Mouse (Mus musculus) hindbrain, postnatal 0 days (tissue): ENCODE results near the gene Rnaset2b. TPM values are rescaled to one million over a fixed set of nuclear protein-coding genes. Genes with fewer than 3 reads are reported as not detected.
A peak's percentile ranks its signal among the peaks of the same experiment; 100 is the strongest.
"Not testable (repeated sequence)": the region's sequence is repeated elsewhere in the genome, so short reads cannot be mapped to it uniquely, and the experiment has no call there.

ENCODE experiments used
- ATAC-seq: fragments of 200-750 bp; cut with Nextera tagmentation; 2 replicates; pipeline ENCODE4 v1.8.0; 2017; ENCODE audit warnings: mild to moderate bottlenecking, moderate TSS enrichment, moderate library complexity
- DNase-seq: peaks from one replicate; pipeline ENCODE4 v3.0.0-alpha.2; 2015; ENCODE audit warnings: low spot score
- H3K27ac ChIP-seq: fragments of 300-500 bp; sonication (generic); 2 replicates; pipeline ENCODE4 v1.5.1; 2014; ENCODE audit warnings: mild to moderate bottlenecking
- H3K27me3 ChIP-seq: fragments of 300-500 bp; sonication (generic); 2 replicates; pipeline ENCODE4 v1.6.1; 2014; ENCODE audit warnings: low read length, mixed read lengths; ENCODE audit not compliant: insufficient read depth
- H3K36me3 ChIP-seq: fragments of 300-500 bp; sonication (generic); 2 replicates; pipeline ENCODE4 v1.6.1; 2014; ENCODE audit warnings: low read length, mixed read lengths; ENCODE audit not compliant: insufficient read depth
- H3K4me1 ChIP-seq: fragments of 300-500 bp; sonication (generic); 2 replicates; pipeline ENCODE4 v1.6.1; 2014; ENCODE audit warnings: antibody characterized with exemption, low read length, mixed read lengths; ENCODE audit not compliant: insufficient read depth
- H3K4me2 ChIP-seq: fragments of 300-500 bp; sonication (generic); 2 replicates; pipeline ENCODE4 v1.6.1; 2014; ENCODE audit warnings: low read depth, mild to moderate bottlenecking, low read length, moderate library complexity, mixed read lengths
- H3K4me3 ChIP-seq: fragments of 300-500 bp; sonication (generic); 2 replicates; pipeline ENCODE4 v1.5.1; 2014; ENCODE audit warnings: low read length
- H3K9ac ChIP-seq: fragments of 300-500 bp; sonication (generic); replicated peaks from 2 replicates; pipeline ENCODE4 v1.6.1; 2014; ENCODE audit warnings: mild to moderate bottlenecking, low read length, moderate library complexity, mixed read lengths
- H3K9me3 ChIP-seq: fragments of 300-500 bp; sonication (generic); 2 replicates; pipeline ENCODE4 v1.6.1; 2016; ENCODE audit warnings: low read length, mixed read lengths
- WGBS: fragments of 180-500 bp; shearing (Covaris S2); extraction: QIAGEN DNeasy Blood & Tissue Kit; methylation state at CpG from one replicate; pipeline ENCODE4 v1.1.7; 2014; 5-methylcytosine and 5-hydroxymethylcytosine counted together
- polyA plus RNA-seq: library from polyadenylated mRNA; unstranded; fragments of >200 nt; fragmentation: Nextera tagmentation; extraction: Ambion mirVana; gene quantifications from 2 replicates; pipeline ENCODE4 v1.2.1, GENCODE M21; 2015
- total RNA-seq: library from RNA; depleted of rRNA; stranded (reverse); fragments of >200 nt; gene quantifications from 2 replicates; pipeline ENCODE4 v1.2.3, GENCODE M21; 2014

Gene Rnaset2b
- total and polyA plus RNA-seq, 2 experiments from 2014 or later, result 24.9 to 150 TPM

DNA sequence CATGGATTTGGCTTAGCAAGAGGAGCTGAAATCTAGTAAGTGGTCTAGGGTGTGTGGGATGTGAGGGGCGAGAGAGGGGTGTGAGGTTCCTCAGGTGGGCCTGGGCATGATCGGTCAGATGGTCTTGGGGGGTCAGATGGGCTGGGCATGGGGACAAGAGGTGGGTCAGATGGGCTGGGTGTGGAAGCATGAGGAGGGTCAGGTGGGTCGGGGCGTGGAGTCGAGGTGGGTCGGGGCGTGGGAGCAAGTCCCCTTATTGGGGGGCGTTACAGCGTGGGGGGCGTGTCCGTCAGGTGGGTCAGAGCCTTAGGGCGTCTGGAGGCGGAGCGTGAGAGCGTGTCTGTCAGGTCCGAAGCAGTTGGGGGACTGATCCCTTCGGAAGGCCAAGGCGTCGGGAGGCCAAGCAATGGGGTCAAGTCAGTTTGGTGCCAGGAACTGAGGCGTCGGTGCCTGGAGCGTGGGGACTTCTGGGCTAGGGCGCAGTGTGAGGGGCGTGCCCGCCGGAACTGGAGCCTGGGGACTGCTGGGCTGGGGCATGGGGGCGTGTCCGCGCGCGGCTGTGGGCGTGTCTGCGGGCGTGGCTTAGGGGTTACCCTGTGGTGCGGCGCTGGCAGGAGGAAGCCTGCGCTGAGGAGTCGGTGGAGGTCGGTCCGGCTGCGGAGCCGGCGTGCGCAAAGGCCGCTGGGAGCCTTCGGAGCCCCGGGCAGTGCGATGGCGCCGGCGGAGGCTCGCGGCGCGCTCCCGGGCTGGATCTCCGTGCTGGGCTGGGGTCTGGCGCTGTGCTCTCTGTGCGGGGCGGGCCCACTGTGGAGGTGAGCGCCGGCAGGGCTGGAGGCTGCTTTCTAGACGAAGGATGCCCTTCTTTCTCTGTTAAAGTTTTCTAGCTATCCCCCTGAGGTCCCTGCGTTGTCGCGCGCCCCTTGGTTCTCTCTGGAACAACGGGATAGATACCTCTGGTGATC lies 8.1 kb downstream of the Rnaset2b start, which contains the start of gene Gm49721:
Gene Gm49721, plus strand, starts transcription at position 618 of the 962 bp plus-strand sequence.
- H3K27ac ChIP-seq, H3K4me1 ChIP-seq, H3K9ac ChIP-seq, H3K36me3 ChIP-seq, H3K9me3 ChIP-seq, H3K27me3 ChIP-seq: not testable (repeated sequence)
- Histone ChIP-seq H3K4me2 (peak within 1 kb of the TSS; percentile 55; the same call in 1 of the 2 replicates), H3K4me3 (peak within 1 kb of the TSS; percentile 45)
- DNase-seq (peak; percentile 9), ATAC-seq (peak; percentile 97)
- WGBS, result 3% methylated on average over 35 of the region's 68 CpGs

DNA sequence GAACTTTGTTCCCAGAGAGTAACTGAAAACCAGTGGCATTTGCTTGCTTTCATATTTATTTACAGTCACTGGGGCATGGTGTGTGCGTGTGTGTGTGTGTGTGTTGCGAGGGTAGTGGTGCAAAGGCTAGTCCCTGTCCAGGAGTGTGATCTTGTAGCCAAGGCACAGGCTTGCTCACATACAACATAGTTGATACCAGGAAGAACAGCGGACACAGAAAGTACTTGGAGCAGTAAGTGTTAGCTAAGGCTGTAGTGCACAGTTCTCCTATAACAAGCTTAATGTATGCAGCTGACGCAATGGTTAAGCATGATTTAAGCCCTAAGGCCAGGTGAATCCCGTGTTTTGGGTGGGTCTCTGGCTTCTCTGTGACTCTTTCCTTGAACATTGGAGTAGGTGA lies 8.9 kb downstream of the Rnaset2b start:
- peak overlapping the region; percentile 55; the same call in 1 of the 2 replicates for H3K4me2 ChIP-seq
- 8% methylated on average over 4 of the region's 5 CpGs for WGBS
- not testable (repeated sequence) for H3K27ac ChIP-seq, H3K9ac ChIP-seq, H3K36me3 ChIP-seq, ATAC-seq, DNase-seq, H3K4me1 ChIP-seq, H3K27me3 ChIP-seq, H3K9me3 ChIP-seq
- H3K4me3 ChIP-seq, result peak overlapping the region; percentile 45

DNA sequence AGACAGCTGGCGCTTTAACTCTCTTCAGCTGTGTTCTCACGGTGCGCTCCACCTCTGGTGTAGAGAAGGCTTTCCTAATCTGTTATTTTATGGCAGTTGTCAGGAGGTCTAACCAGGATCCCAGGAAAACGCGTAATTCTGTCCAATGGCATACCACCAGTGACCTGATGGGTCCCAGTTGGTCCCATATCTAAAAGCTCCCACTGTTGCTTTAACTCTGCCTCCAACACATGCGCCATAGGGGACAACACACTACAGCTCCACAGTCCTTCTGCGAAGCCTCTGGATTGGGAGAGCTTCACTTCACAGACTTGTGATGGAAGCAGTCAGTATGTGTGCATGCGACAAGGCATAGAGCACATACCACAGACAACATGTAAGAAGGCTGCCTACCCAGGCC lies 9.7 kb downstream of the Rnaset2b start:
- not testable (repeated sequence) for H3K4me3 ChIP-seq, H3K9ac ChIP-seq, H3K4me2 ChIP-seq, ATAC-seq, H3K27ac ChIP-seq, H3K27me3 ChIP-seq, H3K9me3 ChIP-seq, H3K4me1 ChIP-seq, H3K36me3 ChIP-seq, DNase-seq
- 89% methylated on average over 5 of the region's 8 CpGs for WGBS

DNA sequence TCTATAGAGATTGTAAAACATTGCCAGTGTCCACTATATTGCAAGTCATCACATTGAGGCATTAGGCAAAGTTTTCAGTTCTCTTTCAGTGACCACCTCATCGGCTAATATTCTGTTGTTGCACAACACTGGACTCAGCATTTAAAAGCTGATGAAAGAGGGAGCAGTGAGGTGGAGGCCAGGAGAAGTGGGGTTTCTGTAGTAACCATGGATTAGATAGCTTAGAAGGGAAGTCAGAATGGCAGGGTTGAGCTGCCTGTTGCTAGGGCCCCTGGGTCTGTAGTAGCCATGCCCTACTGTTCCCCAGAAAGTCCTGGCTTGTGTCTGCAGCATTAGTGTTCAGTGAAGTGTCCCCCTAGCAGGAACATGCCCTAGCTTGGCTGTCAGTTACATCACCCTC lies 15.7 kb downstream of the Rnaset2b start:
- H3K27me3 ChIP-seq, H3K4me3 ChIP-seq, H3K9me3 ChIP-seq, H3K4me2 ChIP-seq, DNase-seq, ATAC-seq, H3K27ac ChIP-seq, H3K9ac ChIP-seq, H3K36me3 ChIP-seq, H3K4me1 ChIP-seq: not testable (repeated sequence)
- WGBS, result 92% methylated on average over 1 of the region's 1 CpGs

DNA sequence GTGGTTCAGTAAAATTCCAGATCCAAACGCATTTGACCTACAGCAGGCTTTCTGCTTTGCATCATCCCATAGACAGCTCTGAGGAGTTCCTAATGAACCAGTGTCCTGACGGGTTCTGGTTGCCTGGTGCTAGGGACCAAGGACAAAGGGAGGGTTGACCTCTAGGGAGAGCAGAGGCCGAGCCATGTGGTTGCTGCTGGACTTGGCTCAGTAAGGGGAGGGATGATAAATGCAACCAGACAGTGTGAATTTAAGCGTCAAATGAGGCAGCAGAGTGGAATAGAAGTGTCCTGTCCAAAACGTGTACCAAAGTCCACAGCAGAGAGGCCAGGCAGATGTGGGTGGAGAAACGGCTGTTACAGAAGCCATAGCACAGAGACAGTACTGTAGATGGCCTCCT lies 25.1 kb downstream of the Rnaset2b start:
- not testable (repeated sequence) for H3K4me2 ChIP-seq, H3K27me3 ChIP-seq, H3K4me1 ChIP-seq, H3K9ac ChIP-seq, H3K36me3 ChIP-seq, DNase-seq, H3K27ac ChIP-seq, H3K4me3 ChIP-seq, H3K9me3 ChIP-seq
- ATAC-seq, result peak; percentile 76
- WGBS, result no CpG with 5 or more reads among the region's 6 CpGs

DNA sequence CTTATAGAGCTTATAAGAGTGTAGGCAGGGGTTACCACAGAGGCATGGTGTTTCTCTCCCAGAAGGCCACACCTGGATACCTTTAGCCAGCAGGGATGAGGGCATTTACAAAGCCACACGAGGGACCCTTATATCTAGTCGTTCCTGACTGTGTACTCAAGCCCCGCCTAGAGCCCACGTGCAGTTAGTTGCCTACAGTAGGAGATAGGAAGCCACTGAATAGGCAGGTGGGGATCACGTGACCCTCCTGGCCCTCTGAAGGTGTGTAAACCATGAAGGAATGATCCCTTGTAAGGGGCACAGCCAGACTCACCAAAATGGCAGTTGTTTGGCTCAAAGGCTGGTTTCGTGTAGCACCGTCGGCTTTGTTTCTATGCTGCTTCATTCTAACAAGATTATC lies 26.4 kb downstream of the Rnaset2b start:
- DNase-seq, H3K4me3 ChIP-seq, H3K27ac ChIP-seq, ATAC-seq, H3K27me3 ChIP-seq, H3K9ac ChIP-seq, H3K9me3 ChIP-seq, H3K36me3 ChIP-seq, H3K4me1 ChIP-seq, H3K4me2 ChIP-seq: not testable (repeated sequence)
- WGBS, result 89% methylated on average over 8 of the region's 8 CpGs

DNA sequence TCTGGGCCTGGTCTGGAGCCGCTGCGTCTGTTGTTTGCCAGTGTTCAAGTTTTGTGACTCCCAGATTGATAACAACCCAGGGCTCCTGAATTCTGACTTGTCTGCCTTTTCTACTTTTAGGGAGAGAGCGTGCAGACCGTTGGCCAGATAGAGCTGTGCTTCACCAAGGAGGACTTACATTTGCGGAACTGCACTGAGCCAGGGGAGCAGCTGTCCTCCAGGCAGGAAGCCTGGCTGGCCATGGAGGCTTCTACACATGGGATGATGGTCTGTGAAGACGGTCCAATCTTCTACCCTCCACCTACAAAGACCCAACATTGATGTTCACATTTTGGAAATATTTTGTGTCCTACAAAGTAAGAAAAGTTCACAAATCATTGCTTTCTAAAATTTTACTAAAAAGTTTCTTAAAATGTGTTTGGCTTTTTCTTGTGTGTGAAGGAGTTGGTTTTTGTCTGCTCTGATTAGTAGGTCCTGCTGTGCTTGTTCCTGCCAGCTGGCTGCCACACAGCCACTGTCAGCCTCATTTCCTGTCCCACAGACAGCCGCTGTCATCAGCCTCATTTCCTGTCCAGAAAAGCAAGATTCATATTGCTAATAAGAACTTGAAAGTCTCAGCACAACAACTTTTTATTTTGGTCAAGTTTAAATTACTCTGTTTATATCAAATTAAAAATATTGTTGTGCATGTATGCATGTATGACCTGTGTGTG lies 27.5 kb downstream of the Rnaset2b start:
- DNase-seq, H3K27ac ChIP-seq, H3K9me3 ChIP-seq, H3K27me3 ChIP-seq, H3K4me3 ChIP-seq, H3K9ac ChIP-seq, H3K4me1 ChIP-seq, H3K36me3 ChIP-seq, H3K4me2 ChIP-seq: not testable (repeated sequence)
- peak; percentile 68; the same call in 1 of the 2 replicates for ATAC-seq
- no CpG with 5 or more reads among the region's 7 CpGs for WGBS

DNA sequence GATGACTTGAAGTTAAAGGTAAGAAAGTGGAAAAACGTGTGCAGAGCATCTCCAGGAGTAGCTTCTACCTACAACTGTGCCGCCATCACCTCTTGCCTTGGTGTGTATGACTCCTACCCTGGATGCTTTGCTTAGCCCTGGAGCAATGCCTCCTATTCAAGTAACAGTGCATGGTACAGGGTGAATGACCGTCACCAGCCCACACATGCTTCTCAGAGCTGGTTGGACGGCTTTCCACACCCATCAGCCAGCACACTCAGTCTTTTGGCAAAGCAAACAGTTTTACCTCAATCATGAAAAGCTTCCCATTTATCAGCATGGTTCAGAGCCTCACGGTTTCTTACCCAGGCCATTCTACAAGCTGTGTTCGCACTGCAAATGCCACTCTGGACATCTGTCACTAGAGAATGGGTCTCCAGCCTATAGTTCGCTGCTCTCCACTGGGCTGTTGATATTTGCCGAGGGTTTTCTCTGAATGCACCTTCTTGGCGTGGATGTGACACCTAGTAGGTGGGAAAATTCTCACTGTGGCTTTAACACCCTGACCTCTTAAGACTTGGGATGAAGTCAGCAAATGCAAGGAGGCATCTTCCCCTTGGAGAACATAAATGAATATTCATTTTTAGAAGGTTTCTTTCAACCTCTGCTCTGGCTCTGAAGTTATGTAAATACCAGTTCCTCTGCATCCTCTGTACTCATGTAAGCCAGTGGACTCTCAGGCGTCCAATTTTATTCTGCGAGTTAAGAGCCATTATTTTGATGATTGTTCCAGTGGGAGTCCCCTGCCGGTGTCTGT lies 31.6 kb downstream of the Rnaset2b start:
- not testable (repeated sequence) for H3K9ac ChIP-seq, H3K4me2 ChIP-seq, DNase-seq, H3K27ac ChIP-seq, H3K36me3 ChIP-seq, H3K27me3 ChIP-seq, H3K9me3 ChIP-seq, H3K4me3 ChIP-seq, H3K4me1 ChIP-seq, ATAC-seq
- 70% methylated on average over 9 of the region's 12 CpGs for WGBS

DNA sequence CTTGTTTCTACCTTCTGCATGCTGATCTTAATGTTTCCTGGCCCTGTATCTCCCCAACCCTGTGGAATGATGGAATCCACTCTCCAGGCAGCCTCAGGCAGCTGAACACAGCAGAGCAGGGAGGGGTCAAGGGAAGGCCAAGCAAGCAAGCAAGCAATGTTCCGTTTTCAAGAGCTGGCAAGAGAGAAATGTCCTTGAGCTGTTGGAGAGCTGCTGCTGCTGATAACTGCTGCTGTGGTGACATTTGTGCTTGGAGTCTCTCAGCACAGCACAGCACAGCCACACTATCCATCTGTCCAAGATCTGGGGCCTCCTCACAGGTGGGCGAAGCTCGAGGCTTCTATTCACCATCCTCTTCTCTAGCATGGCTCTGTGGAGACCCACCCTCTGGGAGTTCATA lies 33.0 kb downstream of the Rnaset2b start:
- H3K4me3 ChIP-seq, H3K27ac ChIP-seq, H3K9me3 ChIP-seq, H3K4me1 ChIP-seq, ATAC-seq, H3K27me3 ChIP-seq, DNase-seq, H3K36me3 ChIP-seq, H3K4me2 ChIP-seq, H3K9ac ChIP-seq: not testable (repeated sequence)
- WGBS, result no CpG with 5 or more reads among the region's 3 CpGs
